Mouse (Mus musculus) MEL (cell line): ENCODE data around the gene Zmynd10. TPM values are rescaled to one million over a fixed set of nuclear protein-coding genes. Genes with fewer than 3 reads are reported as not detected.
A peak's percentile ranks its signal among the peaks of the same experiment; 100 is the strongest.

Source experiments
- DNase-seq: peaks from one replicate; pipeline ENCODE4 v3.0.0; 2011; ENCODE audit warnings: low read depth, low spot score
- H3K27ac ChIP-seq: 2 replicates; pipeline ENCODE4 v1.5.1; 2012; ENCODE audit warnings: low read depth, mild to moderate bottlenecking, control low read depth, low read length, moderate library complexity; ENCODE audit not compliant: control insufficient read depth
- H3K27me3 ChIP-seq, 2 experiments: fragments of 150-350 bp in 1 of 2; sonication (generic) in 1 of 2; 2 replicates each; pipeline ENCODE4 v1.6.1; 2012; ENCODE audit warnings: low read length in 2 of 2, mild to moderate bottlenecking in 2 of 2, improper control_type of control experiment in 1 of 2, moderate library complexity in 1 of 2; ENCODE audit not compliant: insufficient read depth in 2 of 2, control insufficient read depth in 1 of 2
- H3K36me3 ChIP-seq, 2 experiments: 2 replicates each; pipeline ENCODE4 v1.6.1; 2012 to 2014; ENCODE audit warnings: low read length in 2 of 2, improper control_type of control experiment in 1 of 2, inconsistent platforms in 1 of 2, mild to moderate bottlenecking in 1 of 2; ENCODE audit not compliant: insufficient read depth in 2 of 2, control insufficient read depth in 1 of 2
- H3K4me1 ChIP-seq, 2 experiments: fragments of 150-350 bp in 1 of 2; sonication (generic) in 1 of 2; 2 replicates each; pipeline ENCODE4 v1.6.1; 2012; ENCODE audit warnings: low read length in 2 of 2, improper control_type of control experiment in 1 of 2, mild to moderate bottlenecking in 1 of 2; ENCODE audit not compliant: insufficient read depth in 2 of 2, control insufficient read depth in 1 of 2
- H3K4me3 ChIP-seq, 2 experiments: fragments of 150-350 bp in 1 of 2; sonication (generic) in 1 of 2; 2 replicates each; pipeline ENCODE4 v1.5.1; 2012; ENCODE audit warnings: low read depth in 2 of 2, low read length in 2 of 2, mild to moderate bottlenecking in 2 of 2, moderate library complexity in 2 of 2, control low read depth in 1 of 2, improper control_type of control experiment in 1 of 2; ENCODE audit not compliant: control insufficient read depth in 1 of 2, insufficient read depth in 1 of 2
- H3K79me2 ChIP-seq: 2 replicates; pipeline ENCODE4 v1.6.1; 2012; ENCODE audit warnings: mild to moderate bottlenecking, low read length, moderate library complexity; ENCODE audit not compliant: control insufficient read depth, poor library complexity, insufficient read depth
- H3K9ac ChIP-seq: 2 replicates; pipeline ENCODE4 v1.6.1; 2012; ENCODE audit warnings: low read depth, mild to moderate bottlenecking, control low read depth, low read length, moderate library complexity; ENCODE audit not compliant: control insufficient read depth, poor library complexity, severe bottlenecking
- H3K9me3 ChIP-seq: fragments of 150-350 bp; sonication (generic); replicated peaks from 2 replicates; pipeline ENCODE4 v1.6.1; 2012; ENCODE audit warnings: mild to moderate bottlenecking, low read length, improper control_type of control experiment, moderate library complexity; ENCODE audit not compliant: insufficient read depth
- BHLHE40 ChIP-seq: IDR thresholded peaks from 2 replicates; pipeline ENCODE4 v1.6.1; 2012; ENCODE audit warnings: low read depth, mild to moderate bottlenecking, inconsistent platforms, low read length, improper control_type of control experiment, borderline replicate concordance
- CHD1 ChIP-seq: IDR thresholded peaks from 2 replicates; pipeline ENCODE4 v1.6.1; 2012; ENCODE audit warnings: low read depth, mild to moderate bottlenecking, inconsistent platforms, low read length, improper control_type of control experiment
- CTCF ChIP-seq, 3 experiments: IDR thresholded peaks in 2 of 3; conservative IDR thresholded peaks in 1 of 3; 2 replicates each; pipeline ENCODE4 v1.5.1; 2011 to 2012; ENCODE audit warnings: low read length in 3 of 3, low read depth in 2 of 3, mild to moderate bottlenecking in 2 of 3, improper control_type of control experiment in 1 of 3, inconsistent platforms in 1 of 3, mixed read lengths in 1 of 3, moderate library complexity in 1 of 3; ENCODE audit not compliant: control insufficient read depth in 1 of 3, insufficient read depth in 1 of 3, poor library complexity in 1 of 3, severe bottlenecking in 1 of 3
- ELF1 ChIP-seq: IDR thresholded peaks from 2 replicates; pipeline ENCODE4 v1.6.1; 2014; ENCODE audit warnings: low read depth, mild to moderate bottlenecking, inconsistent platforms, low read length, improper control_type of control experiment, moderate library complexity
- EP300 ChIP-seq, 2 experiments: IDR thresholded peaks; 2 replicates each; pipeline ENCODE4 v1.6.1; 2011; ENCODE audit warnings: improper control_type of control experiment in 2 of 2, low read length in 2 of 2, low read depth in 1 of 2, mild to moderate bottlenecking in 1 of 2
- ETS1 ChIP-seq: IDR thresholded peaks from 2 replicates; pipeline ENCODE4 v1.6.1; 2012; ENCODE audit warnings: low read depth, mild to moderate bottlenecking, inconsistent platforms, low read length, improper control_type of control experiment, moderate library complexity
- GABPA ChIP-seq: IDR thresholded peaks from 2 replicates; pipeline ENCODE4 v1.6.1; 2012; ENCODE audit warnings: low read depth, mild to moderate bottlenecking, inconsistent platforms, low read length, improper control_type of control experiment, moderate library complexity
- GATA1 ChIP-seq: IDR thresholded peaks from 2 replicates; pipeline ENCODE4 v1.6.1; 2011; ENCODE audit warnings: low read depth, low read length, improper control_type of control experiment
- HCFC1 ChIP-seq: IDR thresholded peaks from 2 replicates; pipeline ENCODE4 v1.6.1; 2012; ENCODE audit warnings: low read depth, mild to moderate bottlenecking, inconsistent platforms, low read length, improper control_type of control experiment, moderate library complexity
- JUND ChIP-seq: IDR thresholded peaks from 2 replicates; pipeline ENCODE4 v1.6.1; 2011; ENCODE audit warnings: low read depth, mild to moderate bottlenecking, improper control_type of control experiment, low read length
- KAT2A ChIP-seq: conservative IDR thresholded peaks from 2 replicates; pipeline ENCODE4 v1.6.1; 2012; ENCODE audit warnings: low read depth, low read length, improper control_type of control experiment, inconsistent platforms
- MAFK ChIP-seq: IDR thresholded peaks from 2 replicates; pipeline ENCODE4 v1.6.1; 2011; ENCODE audit warnings: low read depth, mild to moderate bottlenecking, low read length, improper control_type of control experiment, borderline replicate concordance
- MAX ChIP-seq: IDR thresholded peaks from 2 replicates; pipeline ENCODE4 v1.6.1; 2011; ENCODE audit warnings: low read length, improper control_type of control experiment
- MAZ ChIP-seq: IDR thresholded peaks from 2 replicates; pipeline ENCODE4 v1.6.1; 2012; ENCODE audit warnings: low read depth, mild to moderate bottlenecking, inconsistent platforms, low read length, improper control_type of control experiment
- MXI1 ChIP-seq: IDR thresholded peaks from 2 replicates; pipeline ENCODE4 v1.6.1; 2011; ENCODE audit warnings: mild to moderate bottlenecking, low read depth, low read length, improper control_type of control experiment
- MYB ChIP-seq: IDR thresholded peaks from 2 replicates; pipeline ENCODE4 v1.6.1; 2011; ENCODE audit warnings: mild to moderate bottlenecking, low read depth, low read length, improper control_type of control experiment
- MYC ChIP-seq: IDR thresholded peaks from 2 replicates; pipeline ENCODE4 v1.6.1; 2011; ENCODE audit warnings: low read depth, mild to moderate bottlenecking, low read length, improper control_type of control experiment, moderate library complexity
- NELFE ChIP-seq: IDR thresholded peaks from 2 replicates; pipeline ENCODE4 v1.6.1; 2011; ENCODE audit warnings: low read depth, low read length, improper control_type of control experiment
- NRF1 ChIP-seq: IDR thresholded peaks from 2 replicates; pipeline ENCODE4 v1.6.1; 2014; ENCODE audit warnings: low read depth, mild to moderate bottlenecking, inconsistent platforms, low read length, improper control_type of control experiment, moderate library complexity; ENCODE audit not compliant: poor library complexity, insufficient read depth, severe bottlenecking
- POLR2A ChIP-seq, 2 experiments: IDR thresholded peaks; 2 replicates each; pipeline ENCODE4 v1.6.1; 2011 to 2012; ENCODE audit warnings: low read length in 2 of 2, mild to moderate bottlenecking in 2 of 2, control low read depth in 1 of 2, improper control_type of control experiment in 1 of 2, low read depth in 1 of 2, moderate library complexity in 1 of 2; ENCODE audit not compliant: control insufficient read depth in 1 of 2, insufficient read depth in 1 of 2, poor library complexity in 1 of 2
- POLR2AphosphoS5 ChIP-seq: IDR thresholded peaks from 2 replicates; pipeline ENCODE4 v1.6.1; 2012; ENCODE audit warnings: low read depth, borderline replicate concordance, mild to moderate bottlenecking, inconsistent platforms, low read length, moderate library complexity, mixed read lengths
- RAD21 ChIP-seq: IDR thresholded peaks from 2 replicates; pipeline ENCODE4 v1.6.1; 2011; ENCODE audit warnings: mild to moderate bottlenecking, low read depth, low read length, improper control_type of control experiment
- SIN3A ChIP-seq: IDR thresholded peaks from 2 replicates; pipeline ENCODE4 v1.6.1; 2012; ENCODE audit warnings: low read length, improper control_type of control experiment, inconsistent platforms
- TBP ChIP-seq: IDR thresholded peaks from 2 replicates; pipeline ENCODE4 v1.8.0; 2011; ENCODE audit warnings: low read depth, low read length, improper control_type of control experiment
- UBTF ChIP-seq: IDR thresholded peaks from 2 replicates; pipeline ENCODE4 v1.6.1; 2012; ENCODE audit warnings: low read depth, mild to moderate bottlenecking, inconsistent platforms, low read length, improper control_type of control experiment, moderate library complexity, borderline replicate concordance; ENCODE audit not compliant: insufficient read depth
- USF1 ChIP-seq: IDR thresholded peaks from 2 replicates; pipeline ENCODE4 v1.6.1; 2014; ENCODE audit warnings: low read depth, mild to moderate bottlenecking, inconsistent platforms, low read length, improper control_type of control experiment, moderate library complexity
- USF2 ChIP-seq, 2 experiments: IDR thresholded peaks; 2 replicates each; pipeline ENCODE4 v1.6.1; 2011 to 2012; ENCODE audit warnings: improper control_type of control experiment in 2 of 2, low read length in 2 of 2, borderline replicate concordance in 1 of 2, inconsistent platforms in 1 of 2, low read depth in 1 of 2, mild to moderate bottlenecking in 1 of 2; ENCODE audit not compliant: insufficient read depth in 1 of 2
- ZC3H11A ChIP-seq: IDR thresholded peaks from 2 replicates; pipeline ENCODE4 v1.6.1; 2012; ENCODE audit warnings: low read depth, mild to moderate bottlenecking, inconsistent platforms, low read length, improper control_type of control experiment
- ZKSCAN1 ChIP-seq: IDR thresholded peaks from 2 replicates; pipeline ENCODE4 v1.6.1; 2012; ENCODE audit warnings: low read depth, mild to moderate bottlenecking, inconsistent platforms, low read length, improper control_type of control experiment, moderate library complexity
- ZMIZ1 ChIP-seq: IDR thresholded peaks from 2 replicates; pipeline ENCODE4 v1.6.1; 2012; ENCODE audit warnings: low read depth, mild to moderate bottlenecking, inconsistent platforms, low read length, improper control_type of control experiment, moderate library complexity
- ZNF384 ChIP-seq: IDR thresholded peaks from 2 replicates; pipeline ENCODE4 v1.6.1; 2012; ENCODE audit warnings: low read depth, mild to moderate bottlenecking, inconsistent platforms, low read length, improper control_type of control experiment
- polyA plus RNA-seq, 2 experiments: library from polyadenylated mRNA; stranded (reverse) in 1 of 2; unstranded in 1 of 2; fragments of >175 nt in 1 of 2; fragments of >200 nt in 1 of 2; gene quantifications; 2 replicates each; pipeline versions ENCODE4 v1.2.1 to v1.2.4; 2012; ENCODE audit warnings: low replicate concordance in 2 of 2, low read depth in 1 of 2; ENCODE audit not compliant: insufficient read length in 2 of 2, insufficient read depth in 1 of 2, missing spikeins in 1 of 2
- total RNA-seq: library from RNA; depleted of rRNA; stranded (reverse); fragments of 300-350 nt; gene quantifications from 2 replicates; pipeline ENCODE4 v1.2.3, GENCODE M21; 2012

The Zmynd10 gene
- total and polyA plus RNA-seq, 3 experiments: 0.31 to 0.85 TPM; not detected in 1

GRCm38 (mm10) chr9:107551117-107551889 lies 4.2 kb downstream of the Zmynd10 start, which contains the start of gene Rassf1 (continued):
- TF ChIP-seq MYC (0 out of 2 replicates have a peak, but pooled peaks have one; percentile 11), RAD21 (no peak), SIN3A (no peak; the same call in 1 of the 2 replicates), KAT2A (no peak), EP300 (IDR thresholded peaks at IDR 0.05; ENCODE audit: low read depth in 1 of 2, low read length in 2 of 2) (no peak), TBP (0 out of 2 replicates have a peak, but pooled peaks have one; percentile 17), NRF1 (0 out of 2 replicates have a peak, but pooled peaks have one; percentile 22), ZKSCAN1 (no peak), MYB (no peak), POLR2A (IDR thresholded peaks at IDR 0.05; ENCODE audit: control insufficient read depth in 1 of 2, insufficient read depth in 1 of 2, low read depth in 1 of 2, low read length in 2 of 2, poor library complexity in 1 of 2) (peak; percentile 54 to 55; a peak in 1 of 4 replicates), JUND (no peak)
- TF ChIP-seq, all 39 proteins: peak for 9

- peaks cover 10 to 33% of the 10 kb centered on the region in 2 experiments for H3K4me1 ChIP-seq
- peak overlapping the region; percentile 11; the same call in 1 of the 2 replicates for H3K27ac ChIP-seq
- DNase-seq: peak; percentile 74
- peak overlapping the region; percentile 47 to 55 for H3K4me3 ChIP-seq
- H3K9me3 ChIP-seq: no peaks in the 10 kb centered on the region
- peaks cover 30% of the 10 kb centered on the region for H3K79me2 ChIP-seq
- H3K27me3 ChIP-seq: no peaks in the 10 kb centered on the region
- H3K36me3 ChIP-seq: peaks cover 2 to 27% of the 10 kb centered on the region in 2 experiments; a peak in 3 of 4 replicates
- peak overlapping the region; percentile 67 for H3K9ac ChIP-seq
- no peak for TF ChIP-seq ZMIZ1
- TF ChIP-seq MAX: no peak
- no peak for TF ChIP-seq CTCF (IDR thresholded peaks at IDR 0.05 in 2 of 3, conservative IDR thresholded peaks at IDR 0.05 in 1 of 3; ENCODE audit: control insufficient read depth in 1 of 3, insufficient read depth in 1 of 3, low read depth in 2 of 3, low read length in 3 of 3, poor library complexity in 1 of 3, severe bottlenecking in 1 of 3)
- TF ChIP-seq ZC3H11A: no peak
- no peak for TF ChIP-seq GATA1
- TF ChIP-seq RAD21: no peak
- peak; percentile 37 for TF ChIP-seq NELFE
- TF ChIP-seq ETS1: no peak
- no peak for TF ChIP-seq KAT2A
- no peak for TF ChIP-seq USF2 (IDR thresholded peaks at IDR 0.05; ENCODE audit: borderline replicate concordance in 1 of 2, insufficient read depth in 1 of 2, low read depth in 1 of 2, low read length in 2 of 2)
- no peak; the same call in 1 of the 2 replicates for TF ChIP-seq HCFC1
- TF ChIP-seq JUND: no peak
- no peak for TF ChIP-seq GABPA
- TF ChIP-seq EP300 (IDR thresholded peaks at IDR 0.05; ENCODE audit: low read depth in 1 of 2, low read length in 2 of 2): peak in 1 of 2 experiments; percentile 27; a peak in 1 of 4 replicates
- no peak for TF ChIP-seq ZNF384
- no peak for TF ChIP-seq MAFK
- no peak for TF ChIP-seq MYC
- TF ChIP-seq USF1: no peak
- no peak for TF ChIP-seq POLR2AphosphoS5
- no peak for TF ChIP-seq UBTF
- peak; percentile 42; the same call in 1 of the 2 replicates for TF ChIP-seq SIN3A
- peak; percentile 65 for TF ChIP-seq MXI1
- no peak for TF ChIP-seq CHD1
- TF ChIP-seq NRF1: no peak
- no peak for TF ChIP-seq TBP
- no peak for TF ChIP-seq BHLHE40
- TF ChIP-seq ELF1: no peak
- TF ChIP-seq MAZ: no peak
Observed at GRCm38 (mm10) chr9:107551890-107552355, 4.8 kb downstream of the Zmynd10 start.
